Mouse (Mus musculus) forebrain, postnatal 0 days (tissue): ENCODE data around the gene Ccr4. TPM values are rescaled to one million over a fixed set of nuclear protein-coding genes. Genes with fewer than 3 reads are reported as not detected.

Source experiments
- ATAC-seq: fragments of 200-750 bp; cut with Nextera tagmentation; 2 replicates; pipeline ENCODE4 v1.8.0; 2017; ENCODE audit warnings: mild to moderate bottlenecking, moderate library complexity
- DNase-seq: peaks from one replicate; pipeline ENCODE4 v3.0.0-alpha.2; 2015
- H3K27ac ChIP-seq: fragments of 300-500 bp; sonication (generic); 2 replicates; pipeline ENCODE4 v1.5.1; 2014; ENCODE audit warnings: low read depth, mild to moderate bottlenecking, antibody characterized with exemption, low read length, moderate library complexity, mixed read lengths
- H3K27me3 ChIP-seq: fragments of 300-500 bp; sonication (generic); 2 replicates; pipeline ENCODE4 v1.6.1; 2014; ENCODE audit warnings: mild to moderate bottlenecking, low read length, mixed read lengths; ENCODE audit not compliant: insufficient read depth
- H3K36me3 ChIP-seq: fragments of 300-500 bp; sonication (generic); 2 replicates; pipeline ENCODE4 v1.6.1; 2014; ENCODE audit warnings: mild to moderate bottlenecking, moderate library complexity; ENCODE audit not compliant: insufficient read depth
- H3K4me1 ChIP-seq: fragments of 300-500 bp; sonication (generic); 2 replicates; pipeline ENCODE4 v1.6.1; 2014; ENCODE audit warnings: antibody characterized with exemption; ENCODE audit not compliant: insufficient read depth
- H3K4me2 ChIP-seq: fragments of 300-500 bp; sonication (generic); 2 replicates; pipeline ENCODE4 v1.6.1; 2014; ENCODE audit warnings: low read depth, mild to moderate bottlenecking, moderate library complexity
- H3K4me3 ChIP-seq: fragments of 300-500 bp; sonication (generic); 2 replicates; pipeline ENCODE4 v1.5.1; 2014; ENCODE audit warnings: low read depth, low read length, mixed read lengths
- H3K9ac ChIP-seq: fragments of 300-500 bp; sonication (generic); 2 replicates; pipeline ENCODE4 v1.6.1; 2014; ENCODE audit warnings: mild to moderate bottlenecking
- H3K9me3 ChIP-seq: fragments of 300-500 bp; sonication (generic); 2 replicates; pipeline ENCODE4 v1.6.1; 2016; ENCODE audit warnings: low read length
- CTCF ChIP-seq: sonication (generic); IDR thresholded peaks from 2 replicates; pipeline ENCODE4 v1.5.1; 2016; ENCODE audit warnings: antibody characterized with exemption, control low read depth, low read depth
- WGBS: fragments of 180-500 bp; shearing (Covaris S2); extraction: QIAGEN DNeasy Blood & Tissue Kit; methylation state at CpG from one replicate; pipeline ENCODE4 v1.1.7; 2014; 5-methylcytosine and 5-hydroxymethylcytosine counted together
- polyA plus RNA-seq: library from polyadenylated mRNA; unstranded; fragments of >200 nt; fragmentation: Nextera tagmentation; extraction: Ambion mirVana; gene quantifications from 2 replicates; pipeline ENCODE4 v1.2.1, GENCODE M21; 2015
- total RNA-seq: library from RNA; depleted of rRNA; stranded (reverse); fragments of >200 nt; gene quantifications from 2 replicates; pipeline ENCODE4 v1.2.3, GENCODE M21; 2014; rRNA removed

Gene Ccr4
- total RNA-seq (not detected in 2 replicates), polyA plus RNA-seq (not detected in 2 replicates)

DNA sequence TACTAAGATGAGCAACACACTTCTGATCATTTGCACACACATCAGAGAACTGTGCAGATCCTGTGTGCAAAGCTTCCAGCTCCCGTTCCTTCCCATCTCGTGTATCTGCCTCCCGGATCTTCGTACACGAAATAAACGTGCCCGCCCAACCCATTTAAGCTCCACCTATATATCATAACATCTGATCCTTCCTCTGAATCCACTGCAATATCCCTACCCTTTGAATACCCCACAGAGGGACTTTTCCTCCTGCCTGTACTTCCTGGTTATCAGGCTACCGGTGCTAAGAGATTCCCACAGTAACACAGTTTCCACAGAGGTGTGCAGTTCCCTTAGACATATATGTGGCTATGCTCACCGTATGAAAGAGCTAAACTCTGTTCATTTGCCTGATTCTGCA, at the start of gene Ccr4:
Gene Ccr4, minus strand, starts transcription at position 101 of the 400 bp plus-strand sequence.
- 0 out of 2 replicates have a peak, but pooled peaks cover under 1% of the 10 kb centered on the region for H3K27me3 ChIP-seq
- H3K9me3 ChIP-seq = no peaks in the 10 kb centered on the region
- H3K4me2 ChIP-seq = no peak within 1 kb of the TSS
- WGBS = 87% methylated on average over 9 of the region's 9 CpGs
- no peak for ATAC-seq
- H3K4me3 ChIP-seq = no peak within 1 kb of the TSS
- H3K36me3 ChIP-seq = no peaks in the 10 kb centered on the region
- H3K27ac ChIP-seq = no peak within 1 kb of the TSS
- H3K4me1 ChIP-seq = no peaks in the 10 kb centered on the region
- no peak for DNase-seq
- no peak for TF ChIP-seq CTCF
- H3K9ac ChIP-seq = no peak within 1 kb of the TSS

DNA sequence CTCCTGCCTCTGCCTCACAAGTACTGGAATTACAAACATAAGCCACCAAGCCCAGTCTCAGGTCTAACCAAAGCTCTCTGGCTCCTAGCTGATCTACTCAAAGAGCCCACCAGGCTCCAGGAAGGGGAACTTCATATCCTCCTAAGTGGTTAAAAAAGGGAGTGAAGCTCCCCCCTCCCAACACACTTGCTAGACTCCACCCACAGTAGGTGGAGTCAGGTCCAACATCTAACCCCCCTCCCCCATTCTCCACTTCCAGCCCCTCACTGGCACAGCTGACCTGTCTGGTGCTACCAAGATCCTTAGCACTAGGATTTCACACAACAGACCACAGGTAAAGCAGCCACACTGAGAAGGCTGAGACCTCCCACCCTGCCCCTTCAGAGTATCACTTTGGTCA, 49.1 kb upstream of the Ccr4 start:
- ATAC-seq = no peak

DNA sequence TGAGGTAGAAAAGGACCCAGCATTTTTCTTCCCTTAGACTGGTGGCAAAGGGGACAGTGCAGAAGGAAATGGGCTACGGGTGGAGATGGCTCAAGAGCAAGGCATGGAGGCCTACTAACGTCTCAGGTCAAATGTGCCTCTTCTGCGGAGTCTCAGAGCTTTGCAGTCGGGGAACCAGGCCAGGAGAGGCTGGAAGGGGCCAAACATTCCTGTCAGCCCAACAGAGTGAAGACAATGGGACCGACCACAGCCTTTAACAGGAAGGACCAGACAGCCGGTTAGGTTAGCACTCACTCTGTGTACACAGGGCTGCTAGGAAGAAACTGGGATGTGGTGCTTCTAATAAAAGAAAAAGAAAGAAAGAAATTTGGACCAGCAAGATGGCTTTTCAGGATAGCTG, 45.3 kb upstream of the Ccr4 start:
- Histone ChIP-seq H3K4me3 (no peak overlapping the region), H3K4me1 (no peaks in the 10 kb centered on the region), H3K4me2 (no peak overlapping the region), H3K27ac (no peak overlapping the region), H3K9ac (no peak overlapping the region), H3K36me3 (no peaks in the 10 kb centered on the region), H3K9me3 (no peaks in the 10 kb centered on the region), H3K27me3 (peaks cover 15% of the 10 kb centered on the region)
- ATAC-seq = no peak
- no peak for TF ChIP-seq CTCF
- DNase-seq = no peak
- WGBS = 29% methylated on average over 6 of the region's 6 CpGs

More for the DNA sequence above, 49.1 kb upstream of the Ccr4 start:
- no peaks in the 10 kb centered on the region for H3K4me1 ChIP-seq
- peaks cover 17% of the 10 kb centered on the region for H3K27me3 ChIP-seq
- H3K36me3 ChIP-seq = no peaks in the 10 kb centered on the region
- no peak for TF ChIP-seq CTCF
- H3K4me2 ChIP-seq = no peak overlapping the region
- no peak for DNase-seq
- no peak overlapping the region for H3K27ac ChIP-seq
- no peak overlapping the region for H3K9ac ChIP-seq
- H3K4me3 ChIP-seq = no peak overlapping the region
- H3K9me3 ChIP-seq = no peaks in the 10 kb centered on the region

- no peak overlapping the region for H3K4me2 ChIP-seq
- WGBS = 20% methylated on average over 5 of the region's 5 CpGs
- DNase-seq (no peak), ATAC-seq (no peak)
- no peaks in the 10 kb centered on the region for H3K36me3 ChIP-seq
- H3K4me1 ChIP-seq = no peaks in the 10 kb centered on the region
- no peak for TF ChIP-seq CTCF
- H3K27me3 ChIP-seq = peaks cover 15% of the 10 kb centered on the region
- H3K9me3 ChIP-seq = no peaks in the 10 kb centered on the region
- no peak overlapping the region for H3K9ac ChIP-seq
- H3K4me3 ChIP-seq = no peak overlapping the region
- no peak overlapping the region for H3K27ac ChIP-seq
Measured at GRCm38 (mm10) chr9:114549117-114549516, 44.4 kb upstream of the Ccr4 start.

- Histone ChIP-seq H3K9me3 (no peaks in the 10 kb centered on the region), H3K27me3 (peaks cover 15% of the 10 kb centered on the region), H3K4me3 (no peak overlapping the region), H3K4me1 (no peaks in the 10 kb centered on the region), H3K27ac (no peak overlapping the region), H3K4me2 (no peak overlapping the region), H3K36me3 (no peaks in the 10 kb centered on the region), H3K9ac (no peak overlapping the region)
- no peak for DNase-seq
- WGBS = 32% methylated on average over 4 of the region's 4 CpGs
- no peak for TF ChIP-seq CTCF
- no peak for ATAC-seq
Measured at GRCm38 (mm10) chr9:114548496-114548895, 43.8 kb upstream of the Ccr4 start.

DNA sequence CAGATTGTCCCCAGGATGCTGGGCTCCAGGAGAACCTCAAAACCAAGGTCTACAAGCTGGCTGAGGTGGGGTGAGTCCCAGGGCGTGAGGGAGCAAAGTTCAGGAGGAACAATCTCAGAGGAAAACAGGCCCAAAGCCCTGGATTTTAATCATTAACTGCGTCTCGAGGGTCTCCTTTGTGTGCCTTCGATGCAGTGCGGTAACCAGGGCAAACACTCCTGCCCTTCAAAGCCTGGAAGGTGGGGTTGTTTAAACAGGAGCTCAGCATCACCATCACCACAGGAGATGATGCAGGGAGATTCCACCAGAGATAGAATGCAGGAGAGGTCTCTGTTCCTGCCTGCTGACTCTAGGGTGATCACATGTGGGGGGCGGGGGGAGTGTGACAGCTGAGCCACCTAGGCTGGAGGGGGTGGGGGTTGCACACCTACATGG, 42.9 kb upstream of the Ccr4 start:
- Histone ChIP-seq H3K9ac (no peak overlapping the region), H3K4me3 (no peak overlapping the region), H3K27ac (no peak overlapping the region), H3K4me2 (no peak overlapping the region), H3K27me3 (peaks cover 15% of the 10 kb centered on the region), H3K36me3 (no peaks in the 10 kb centered on the region), H3K9me3 (no peaks in the 10 kb centered on the region), H3K4me1 (no peaks in the 10 kb centered on the region)
- ATAC-seq (no peak), DNase-seq (no peak)
- WGBS = 32% methylated on average over 6 of the region's 6 CpGs
- no peak for TF ChIP-seq CTCF

DNA sequence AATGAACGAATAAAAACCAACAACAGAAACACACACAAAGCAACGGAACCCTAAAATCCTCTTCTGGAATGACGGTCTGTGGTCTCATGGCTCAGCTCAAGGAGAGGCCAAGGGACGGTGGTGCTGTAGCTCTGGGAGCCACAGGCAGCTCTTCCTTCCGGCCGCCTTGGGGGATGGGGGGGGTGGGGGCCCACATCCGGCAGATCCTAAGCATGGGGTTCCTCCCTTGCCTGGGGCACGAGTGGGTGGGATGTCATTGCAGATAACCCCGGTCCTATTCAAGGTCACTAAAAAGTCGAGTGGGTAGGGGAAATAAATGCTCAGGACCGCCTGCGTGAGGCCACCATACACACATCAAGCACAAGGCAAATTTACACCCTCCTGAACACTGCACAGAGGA, 42.0 kb upstream of the Ccr4 start:
- no peaks in the 10 kb centered on the region for H3K4me1 ChIP-seq
- no peaks in the 10 kb centered on the region for H3K9me3 ChIP-seq
- TF ChIP-seq CTCF = no peak
- no peak for DNase-seq
- no peak overlapping the region for H3K4me2 ChIP-seq
- WGBS = 75% methylated on average over 12 of the region's 12 CpGs
- no peak overlapping the region for H3K4me3 ChIP-seq
- H3K27ac ChIP-seq = no peak overlapping the region
- ATAC-seq = no peak
- peaks cover 15% of the 10 kb centered on the region for H3K27me3 ChIP-seq
- H3K9ac ChIP-seq = no peak overlapping the region
- H3K36me3 ChIP-seq = no peaks in the 10 kb centered on the region
